Comparison of ENCODE assay signal across 16 mouse cellular contexts in the genomic region with DNA sequence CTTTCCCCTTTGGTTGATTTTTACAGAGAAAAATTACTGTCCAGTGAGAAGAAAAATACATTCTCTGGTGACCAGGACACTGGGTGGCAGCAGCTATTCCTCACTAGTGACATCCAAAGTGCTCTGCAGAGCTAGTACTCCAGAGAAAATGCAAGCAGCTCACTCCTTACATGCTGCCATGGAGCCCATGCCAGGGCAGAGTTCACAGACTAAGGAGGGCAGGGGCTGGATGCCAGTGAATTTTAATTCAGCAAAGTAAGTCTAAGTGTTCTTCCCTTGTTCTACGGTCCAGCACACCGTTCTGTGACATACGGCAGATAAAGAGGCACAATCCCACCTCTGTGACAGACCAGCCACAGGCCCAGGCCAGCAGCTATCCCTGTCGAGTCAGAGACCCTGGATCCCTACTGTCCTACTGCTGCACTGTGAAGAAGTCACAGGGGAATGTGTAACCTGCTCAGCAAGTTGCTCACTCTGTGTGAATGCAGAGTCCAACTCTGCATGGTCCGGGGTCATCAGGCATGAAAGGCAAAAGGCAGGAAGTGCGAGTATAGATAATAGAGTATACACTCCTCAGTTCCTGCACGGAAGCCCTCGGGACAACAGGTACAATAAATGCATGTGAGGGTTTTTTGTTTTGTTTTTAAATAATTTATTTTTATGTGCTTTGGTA. TPM values are rescaled to one million over a fixed set of nuclear protein-coding genes. Genes with fewer than 3 reads are reported as not detected.
A peak's percentile ranks its signal among the peaks of the same experiment; 100 is the strongest.
DNase-seq lines count a peak whose midpoint lies in the region; ATAC-seq lines count a peak whose summit lies in the region.
"Had no signal": no experiment of that assay in that cellular context is flagged by ENCODE, and none has a peak within 500 bp of the region (broad histone marks: within the 10 kb centered on the region; RNA-seq: fewer than 3 reads in every experiment).

No protein-coding gene starts in this region.

- no peak overlapping the region for H3K4me3 ChIP-seq in heart, embryonic 13.5 days
- no peak overlapping the region for H3K4me3 ChIP-seq in liver, embryonic 12.5 days
- no peak overlapping the region for H3K4me3 ChIP-seq in kidney, embryonic 16.5 days (ENCODE audit: low read length)
- H3K4me3 ChIP-seq: embryonic facial prominence, embryonic 13.5 days; gastrocnemius, adult 2 months; limb, embryonic 15.5 days; lung, embryonic 15.5 days; midbrain, embryonic 13.5 days had no signal

- DNase-seq in heart, postnatal 25 days (ENCODE audit: low spot score), result no peak
- no peak for DNase-seq in liver
- DNase-seq in thymus, postnatal 14 days, result no peak
- DNase-seq: adrenal gland, postnatal 36 days; cerebellum, adult 2 months; gastrocnemius, adult 2 months had no signal

- peak overlapping the region; percentile 89 for H3K27ac ChIP-seq in heart, embryonic 13.5 days (replicated peaks)
- H3K27ac ChIP-seq in liver, embryonic 12.5 days, result peak overlapping the region; percentile 74
- H3K27ac ChIP-seq in kidney, embryonic 16.5 days (ENCODE audit: low read length), result peak overlapping the region; percentile 1; the same call in 1 of the 2 replicates
- H3K27ac ChIP-seq: embryonic facial prominence, embryonic 13.5 days; gastrocnemius, adult 2 months; hindbrain, postnatal 0 days; limb, embryonic 15.5 days; lung, embryonic 15.5 days; macrophage; midbrain, embryonic 13.5 days had no signal

- no peak overlapping the region for H3K4me2 ChIP-seq in heart, embryonic 13.5 days
- H3K4me2 ChIP-seq in liver, embryonic 12.5 days, result no peak overlapping the region
- no peak overlapping the region for H3K4me2 ChIP-seq in kidney, embryonic 16.5 days (replicated peaks; ENCODE audit: low read depth, low read length)
- H3K4me2 ChIP-seq: embryonic facial prominence, embryonic 13.5 days; limb, embryonic 15.5 days; lung, embryonic 15.5 days; midbrain, embryonic 13.5 days had no signal

- ATAC-seq in heart, embryonic 13.5 days (ENCODE audit: extremely low read depth, insufficient number of reproducible peaks, low FRiP score, low TSS enrichment), result no peak
- ATAC-seq in liver, embryonic 12.5 days, result no peak
- no peak for ATAC-seq in kidney, embryonic 16.5 days (ENCODE audit: low FRiP score, low TSS enrichment)
- ATAC-seq in erythroblast, adult 5-6 weeks (replicated peaks; ENCODE audit: low FRiP score, poor library complexity, severe bottlenecking), result no peak
- ATAC-seq: hindbrain, postnatal 0 days; midbrain, embryonic 13.5 days had no signal

- 36% methylated on average over 8 of the region's 8 CpGs for WGBS in heart, embryonic 13.5 days
- WGBS in liver, embryonic 12.5 days (ENCODE audit: insufficient replicate concordance), result 39% methylated on average over 8 of the region's 8 CpGs
- WGBS in kidney, embryonic 16.5 days, result 82% methylated on average over 8 of the region's 8 CpGs

- H3K36me3 ChIP-seq in heart, embryonic 13.5 days, result peaks cover 64% of the 10 kb centered on the region
- peaks cover 71% of the 10 kb centered on the region for H3K36me3 ChIP-seq in liver, embryonic 12.5 days
- H3K36me3 ChIP-seq in kidney, embryonic 16.5 days (ENCODE audit: insufficient read depth, low read length), result peaks cover 54% of the 10 kb centered on the region

- intact Hi-C loops in heart, postnatal 25 days (cut with DNase I), result no loop called here

- H3K9me3 ChIP-seq in heart, embryonic 13.5 days, result no peaks in the 10 kb centered on the region
- no peaks in the 10 kb centered on the region for H3K9me3 ChIP-seq in liver, embryonic 12.5 days (replicated peaks)
- H3K9me3 ChIP-seq in kidney, embryonic 16.5 days (ENCODE audit: low read length), result no peaks in the 10 kb centered on the region
- H3K9me3 ChIP-seq: embryonic facial prominence, embryonic 13.5 days; limb, embryonic 15.5 days; lung, embryonic 15.5 days; midbrain, embryonic 13.5 days had no signal

- no peaks in the 10 kb centered on the region for H3K27me3 ChIP-seq in heart, embryonic 13.5 days (replicated peaks)
- no peaks in the 10 kb centered on the region for H3K27me3 ChIP-seq in liver, embryonic 12.5 days (replicated peaks)
- H3K27me3 ChIP-seq in kidney, embryonic 16.5 days (ENCODE audit: insufficient read depth, low read length), result no peaks in the 10 kb centered on the region
- H3K27me3 ChIP-seq: embryonic facial prominence, embryonic 13.5 days; limb, embryonic 15.5 days; lung, embryonic 15.5 days; midbrain, embryonic 13.5 days had no signal

- H3K4me1 ChIP-seq in heart, embryonic 13.5 days, result peaks cover 59% of the 10 kb centered on the region
- H3K4me1 ChIP-seq in liver, embryonic 12.5 days, result peaks cover 75% of the 10 kb centered on the region
- H3K4me1 ChIP-seq in kidney, embryonic 16.5 days (ENCODE audit: insufficient read depth, low read length), result no peaks in the 10 kb centered on the region
- H3K4me1 ChIP-seq: embryonic facial prominence, embryonic 13.5 days; limb, embryonic 15.5 days; lung, embryonic 15.5 days; midbrain, embryonic 13.5 days had no signal

- H3K9ac ChIP-seq in heart, embryonic 13.5 days, result 0 out of 2 replicates have a peak overlapping the region, but pooled peaks have one; percentile 2
- peak overlapping the region; percentile 34; the same call in 1 of the 2 replicates for H3K9ac ChIP-seq in liver, embryonic 12.5 days
- H3K9ac ChIP-seq in kidney, embryonic 16.5 days (replicated peaks; ENCODE audit: low read length), result no peak overlapping the region
- H3K9ac ChIP-seq: embryonic facial prominence, embryonic 13.5 days; limb, embryonic 15.5 days; lung, embryonic 15.5 days; midbrain, embryonic 13.5 days had no signal

RNA-seq across cellular contexts. Expression of a gene that starts 19.5 kb away (rescaled TPM):
- polyA plus RNA-seq in heart, embryonic 13.5 days (2015; fragmentation: Nextera tagmentation; extraction: Ambion mirVana), result 118 and 126 TPM in 2 replicates
- total RNA-seq in heart, postnatal 25 days (2021), result 10 to 100 TPM; 29.5 to 32.4 TPM
- polyA plus RNA-seq in liver, embryonic 12.5 days (2016; fragmentation: Nextera tagmentation; extraction: Ambion mirVana), result 61.7 and 65.3 TPM in 2 replicates
- 199 and 200 TPM in 2 replicates for polyA plus RNA-seq in kidney, embryonic 16.5 days (2015; fragmentation: Nextera tagmentation; extraction: Ambion mirVana)
- total RNA-seq in erythroblast, adult 5-6 weeks (2015; ENCODE audit: low replicate concordance), result 1.2 and 2.1 TPM in 2 replicates
- 7.9 and 11.7 TPM in 2 replicates for total RNA-seq in erythroblast, adult 5-6 weeks (2017; ENCODE audit: low replicate concordance)

Comparison
In these comparisons a context has a peak if more than half of its experiments do, and no peak if none do; other contexts are left out.
1. H3K27ac ChIP-seq: peak in every context shown above with its lines; median percentile 89 in heart, embryonic 13.5 days; 74 in liver, embryonic 12.5 days; 1 in kidney, embryonic 16.5 days.